Mouse (Mus musculus) thymus, adult 2 months (tissue): ENCODE measurements around the gene Mrpl48. TPM values are rescaled to one million over a fixed set of nuclear protein-coding genes. Genes with fewer than 3 reads are reported as not detected.

ENCODE experiments used
- DNase-seq: peaks from one replicate; pipeline ENCODE4 v3.0.0; 2021
- H3K27ac ChIP-seq: fragments of 200-500 bp; 2 replicates; pipeline ENCODE4 v1.5.1; 2012; ENCODE audit warnings: low read length, control low read depth; ENCODE audit not compliant: control insufficient read depth, insufficient read depth
- H3K27me3 ChIP-seq: fragments of 200-500 bp; 2 replicates; pipeline ENCODE4 v1.6.1; 2012; ENCODE audit warnings: mild to moderate bottlenecking, low read length, moderate library complexity, mixed read lengths; ENCODE audit not compliant: control insufficient read depth, insufficient read depth
- H3K36me3 ChIP-seq: fragments of 200-500 bp; 2 replicates; pipeline ENCODE4 v1.6.1; 2012; ENCODE audit warnings: mild to moderate bottlenecking, low read length, moderate library complexity; ENCODE audit not compliant: control insufficient read depth, insufficient read depth
- H3K4me1 ChIP-seq: fragments of 200-500 bp; replicated peaks from 2 replicates; pipeline ENCODE4 v1.6.1; 2012; ENCODE audit warnings: low read length; ENCODE audit not compliant: control insufficient read depth, insufficient read depth
- H3K4me3 ChIP-seq: fragments of 200-500 bp; 2 replicates; pipeline ENCODE4 v1.5.1; 2012; ENCODE audit warnings: mild to moderate bottlenecking, low read length, control low read depth, moderate library complexity; ENCODE audit not compliant: control insufficient read depth, insufficient read depth
- CTCF ChIP-seq: fragments of 200-500 bp; IDR thresholded peaks from 2 replicates; pipeline ENCODE4 v1.5.1; 2012; ENCODE audit warnings: mild to moderate bottlenecking, control low read depth, low read length, moderate library complexity, borderline replicate concordance; ENCODE audit not compliant: control insufficient read depth, poor library complexity, insufficient read depth; ENCODE audit errors: extremely low read depth
- POLR2A ChIP-seq: fragments of 200-500 bp; IDR thresholded peaks from 2 replicates; pipeline ENCODE4 v1.6.1; 2012; ENCODE audit warnings: mild to moderate bottlenecking, low read length, control low read depth, moderate library complexity; ENCODE audit not compliant: control insufficient read depth, poor library complexity, insufficient read depth; ENCODE audit errors: extremely low read depth
- WGBS: fragments of 180-500 bp; shearing (Covaris S2); methylation state at CpG from one replicate; pipeline ENCODE4 v1.1.7; 2018; 5-methylcytosine and 5-hydroxymethylcytosine counted together
- polyA plus RNA-seq: library from polyadenylated mRNA; depleted of rRNA; stranded (reverse); fragments of >200 nt; gene quantifications from 2 replicates; pipeline ENCODE4 v1.2.3, GENCODE M21; 2012; rRNA removed

Mrpl48 gene
- polyA plus RNA-seq, 1 experiment, result 12.2 TPM

DNA sequence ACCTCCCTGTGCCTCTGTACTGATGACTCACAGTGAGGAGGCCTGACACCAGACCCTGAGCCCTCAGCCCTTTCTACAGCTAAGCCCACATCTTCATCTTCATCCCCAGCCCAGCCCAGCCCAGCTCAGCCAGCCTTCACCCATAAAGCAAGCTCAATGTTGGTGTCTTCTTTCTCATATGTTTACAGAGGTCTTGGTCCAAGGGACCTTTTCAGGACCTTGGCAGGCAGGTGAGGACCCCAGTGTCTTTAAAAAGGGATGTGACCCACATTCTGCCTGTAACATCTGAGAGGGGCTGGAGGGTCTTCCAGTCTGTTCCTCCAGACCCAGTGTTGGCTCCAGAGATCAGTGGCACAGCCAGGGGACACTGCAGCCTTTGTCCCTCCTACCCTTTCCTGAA, 108.6 kb downstream of the Mrpl48 start:
- no peak overlapping the region for H3K27ac ChIP-seq
- no peaks in the 10 kb centered on the region for H3K27me3 ChIP-seq
- no peak overlapping the region for H3K4me3 ChIP-seq
- no peak for DNase-seq
- peaks cover 45% of the 10 kb centered on the region for H3K36me3 ChIP-seq
- TF ChIP-seq CTCF (no peak), POLR2A (no peak)
- peaks cover 47% of the 10 kb centered on the region for H3K4me1 ChIP-seq

DNA sequence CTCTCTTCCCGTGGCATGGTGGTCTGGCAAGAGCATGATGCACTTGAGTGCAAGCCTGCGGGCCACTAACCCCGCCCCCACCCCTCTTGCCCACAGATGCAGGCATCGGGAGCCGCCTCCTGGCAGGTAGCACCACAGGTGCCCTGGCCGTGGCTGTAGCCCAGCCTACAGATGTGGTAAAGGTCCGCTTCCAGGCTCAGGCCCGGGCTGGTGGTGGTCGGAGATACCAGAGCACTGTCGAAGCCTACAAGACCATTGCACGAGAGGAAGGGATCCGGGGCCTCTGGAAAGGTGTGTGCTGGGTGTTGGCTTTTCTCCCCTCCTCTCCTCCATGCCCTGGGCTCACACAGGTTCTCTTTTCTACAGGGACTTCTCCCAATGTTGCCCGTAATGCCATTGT, 110.1 kb downstream of the Mrpl48 start:
- H3K4me1 ChIP-seq, result peaks cover 36% of the 10 kb centered on the region

DNA sequence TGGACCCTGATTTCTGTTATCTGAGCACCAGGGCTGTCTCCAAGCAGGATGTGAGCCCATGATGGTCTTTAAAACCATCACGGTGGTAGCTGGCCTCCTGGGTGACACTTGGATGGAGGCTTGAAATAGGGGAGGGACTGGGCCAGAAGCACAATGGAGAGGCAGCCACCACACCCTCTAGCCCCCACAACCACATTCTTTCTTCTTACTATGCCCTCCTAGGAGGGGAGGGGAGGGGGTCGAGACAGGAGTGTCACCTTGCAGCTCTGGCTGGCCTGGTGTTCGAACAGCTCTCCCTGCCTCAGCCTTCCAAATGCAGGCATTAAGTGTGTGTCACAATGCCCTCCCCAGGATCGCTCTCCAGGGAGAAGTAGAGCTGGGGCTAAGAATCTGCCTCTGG, 110.7 kb downstream of the Mrpl48 start:
- Histone ChIP-seq H3K27ac (no peak overlapping the region), H3K36me3 (peaks cover 45% of the 10 kb centered on the region), H3K4me3 (no peak overlapping the region), H3K27me3 (no peaks in the 10 kb centered on the region), H3K4me1 (peaks cover 33% of the 10 kb centered on the region)
- 87% methylated on average over 4 of the region's 4 CpGs for WGBS
- no peak for DNase-seq
- TF ChIP-seq POLR2A (no peak), CTCF (no peak)

More for the DNA sequence above, 110.1 kb downstream of the Mrpl48 start:
- Histone ChIP-seq H3K36me3 (peaks cover 45% of the 10 kb centered on the region), H3K4me3 (no peak overlapping the region), H3K27ac (no peak overlapping the region), H3K27me3 (no peaks in the 10 kb centered on the region)
- 91% methylated on average over 13 of the region's 13 CpGs for WGBS
- TF ChIP-seq CTCF (no peak), POLR2A (no peak)
- DNase-seq, result no peak

DNA sequence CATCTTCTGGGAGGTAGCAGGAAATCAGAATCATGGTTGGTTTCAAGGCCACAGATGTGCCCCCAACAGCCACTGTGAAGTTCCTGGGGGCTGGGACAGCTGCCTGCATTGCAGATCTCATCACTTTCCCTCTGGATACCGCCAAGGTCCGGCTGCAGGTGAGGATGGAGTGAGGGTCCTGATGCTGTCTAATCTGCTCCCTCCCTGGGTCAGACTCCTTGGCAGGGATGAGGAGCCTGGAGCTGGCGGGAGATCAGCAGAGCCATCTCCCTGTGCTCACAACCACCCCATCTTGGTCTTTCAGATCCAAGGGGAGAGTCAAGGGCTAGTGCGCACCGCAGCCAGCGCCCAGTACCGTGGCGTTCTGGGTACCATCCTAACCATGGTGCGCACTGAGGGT, 111.3 kb downstream of the Mrpl48 start:
- Histone ChIP-seq H3K4me1 (peaks cover 30% of the 10 kb centered on the region), H3K36me3 (peaks cover 45% of the 10 kb centered on the region), H3K4me3 (peak overlapping the region; percentile 63; the same call in 1 of the 2 replicates), H3K27me3 (no peaks in the 10 kb centered on the region), H3K27ac (peak overlapping the region; percentile 95)
- DNase-seq, result no peak
- 99% methylated on average over 9 of the region's 9 CpGs for WGBS
- no peak for TF ChIP-seq POLR2A
- no peak for TF ChIP-seq CTCF

DNA sequence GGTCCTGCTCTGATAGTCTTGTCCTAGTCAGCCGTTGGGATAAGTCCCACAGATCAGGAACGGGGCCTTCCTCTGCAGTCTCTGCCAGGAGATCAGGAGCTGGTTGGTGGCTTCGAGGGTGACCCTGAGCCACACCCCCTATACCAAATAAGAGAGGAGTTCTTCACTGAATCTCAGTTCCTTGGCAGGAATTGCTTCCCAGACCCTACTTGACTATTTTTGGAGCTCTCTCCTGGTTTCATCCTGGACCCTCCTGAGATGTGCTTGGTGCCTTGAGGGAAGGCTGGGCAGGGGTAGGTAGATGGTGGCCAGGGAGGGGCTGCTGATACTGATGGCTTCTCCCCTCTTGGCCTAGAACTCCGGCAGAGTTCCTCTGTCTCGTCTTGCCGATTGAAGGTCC, 111.7 kb downstream of the Mrpl48 start:
- DNase-seq, result no peak
- Histone ChIP-seq H3K36me3 (peaks cover 45% of the 10 kb centered on the region), H3K4me1 (peaks cover 30% of the 10 kb centered on the region), H3K27ac (peak overlapping the region; percentile 95), H3K4me3 (peak overlapping the region; percentile 63), H3K27me3 (no peaks in the 10 kb centered on the region)
- WGBS, result 76% methylated on average over 6 of the region's 6 CpGs
- TF ChIP-seq POLR2A (no peak), CTCF (no peak)

Other genes with a start within 250 kb of the Mrpl48 start
- gene C2cd3, start 236.1 kb downstream of the Mrpl48 start, polyA plus RNA-seq, result 52.2 and 59.4 TPM in 2 replicates
- gene Ppme1, start 236.0 kb downstream of the Mrpl48 start, polyA plus RNA-seq, result 152 and 153 TPM in 2 replicates
- gene Ucp3, start 135.3 kb downstream of the Mrpl48 start, polyA plus RNA-seq, result 6.0 and 7.0 TPM in 2 replicates
- gene Ucp2, start 115.0 kb downstream of the Mrpl48 start, polyA plus RNA-seq, result 1,120 and 1,396 TPM in 2 replicates
- gene Dnajb13, start 93.3 kb downstream of the Mrpl48 start, polyA plus RNA-seq, result 2.2 and 3.0 TPM in 2 replicates
- gene Coa4, start 71.2 kb downstream of the Mrpl48 start, polyA plus RNA-seq, result 9.1 and 10.1 TPM in 2 replicates
- gene Rab6a, start 891 bp downstream of the Mrpl48 start, polyA plus RNA-seq, result 25.9 and 36.9 TPM in 2 replicates
- 70.5 and 82.2 TPM in 2 replicates for gene Plekhb1, start 54.1 kb upstream of the Mrpl48 start, polyA plus RNA-seq
- 144 and 178 TPM in 2 replicates for gene Fam168a, start 98.3 kb upstream of the Mrpl48 start, polyA plus RNA-seq